Mouse (Mus musculus): ENCODE data around the gene Asprv1.

The Asprv1 gene

DNA sequence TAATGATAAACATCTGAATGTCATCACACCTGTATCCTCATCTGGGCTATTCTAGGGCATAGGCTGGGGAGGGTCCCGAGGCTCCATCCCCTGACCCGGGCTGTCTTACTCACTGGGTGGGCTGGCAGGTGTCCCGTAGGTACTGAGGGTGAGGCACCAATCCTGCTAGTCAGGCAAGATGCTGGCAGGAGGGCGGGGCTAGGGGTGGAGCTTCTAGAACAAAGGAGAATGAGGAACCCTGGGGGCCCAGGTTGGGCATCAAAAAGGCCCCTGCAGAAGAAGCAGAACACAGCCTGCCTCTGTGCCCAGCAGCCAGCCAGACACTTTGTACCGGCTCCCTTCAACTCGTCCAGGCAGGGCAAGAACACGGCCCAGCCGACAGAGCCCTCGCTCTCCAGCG, at the start of gene Asprv1:
Gene Asprv1 (plus strand): TSS at position 219 of the 400 bp plus-strand sequence.
- TF ChIP-seq GATA4 (IDR thresholded peaks at IDR 0.05; ENCODE audit: insufficient replicate concordance, low read length), result no peak

DNA sequence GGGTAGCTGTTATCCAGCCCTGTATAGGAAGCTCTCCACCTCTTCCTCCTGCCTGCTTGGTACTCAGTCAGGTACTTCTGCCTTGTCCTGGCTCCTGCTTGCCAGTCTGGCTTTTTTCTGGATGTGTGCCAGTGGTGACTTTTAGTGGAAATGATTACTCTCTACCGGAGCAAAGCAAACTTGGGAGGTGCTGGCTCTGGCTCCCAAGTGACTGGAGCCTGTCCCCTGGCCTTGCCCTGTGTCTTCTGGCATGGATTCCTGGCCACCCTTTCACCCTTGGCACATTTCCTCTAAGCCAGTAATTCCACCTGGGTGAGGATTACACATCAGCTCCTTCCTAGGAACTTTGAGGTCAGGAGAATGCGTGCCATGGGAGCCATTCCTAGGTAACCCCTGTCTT, 49.6 kb upstream of the Asprv1 start:
- TF ChIP-seq GATA4 (IDR thresholded peaks at IDR 0.05; ENCODE audit: insufficient replicate concordance, low read length), result no peak

DNA sequence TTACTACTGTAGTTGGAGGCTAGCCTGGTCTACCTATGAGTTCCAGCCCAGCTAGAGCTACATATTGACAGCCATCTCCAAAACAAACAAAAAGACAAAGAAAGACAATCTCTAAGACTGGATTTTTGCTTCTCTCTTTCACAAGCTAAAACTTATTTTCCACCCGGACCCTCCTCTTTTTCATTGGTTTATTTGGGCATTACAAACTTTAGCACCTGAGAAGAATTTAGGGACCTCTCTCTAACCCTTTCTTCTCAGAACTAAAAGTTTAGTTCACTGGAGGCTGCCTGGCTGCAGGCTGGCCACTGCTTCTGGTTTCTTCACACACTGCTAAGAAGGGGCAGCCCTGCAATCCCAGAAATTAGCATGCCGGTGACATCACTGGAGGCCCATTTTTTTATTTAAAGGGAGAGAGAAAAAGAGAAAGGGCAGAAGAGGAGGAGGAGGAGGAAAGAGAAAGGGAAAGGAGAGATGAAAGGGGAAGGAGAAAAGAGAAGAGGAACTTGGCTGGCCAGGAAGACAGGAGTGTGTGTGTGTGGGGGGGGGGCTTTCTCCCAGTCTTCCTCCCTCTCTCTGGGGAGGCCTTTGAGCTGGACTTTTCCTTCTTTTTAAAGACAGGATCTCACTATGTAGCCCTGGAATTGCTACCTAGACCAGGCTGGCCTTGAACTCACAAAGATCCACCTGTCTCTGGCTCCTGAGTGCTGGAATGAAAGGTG, 48.7 kb upstream of the Asprv1 start:
- TF ChIP-seq GATA4 (IDR thresholded peaks at IDR 0.05; ENCODE audit: insufficient replicate concordance, low read length), result no peak

DNA sequence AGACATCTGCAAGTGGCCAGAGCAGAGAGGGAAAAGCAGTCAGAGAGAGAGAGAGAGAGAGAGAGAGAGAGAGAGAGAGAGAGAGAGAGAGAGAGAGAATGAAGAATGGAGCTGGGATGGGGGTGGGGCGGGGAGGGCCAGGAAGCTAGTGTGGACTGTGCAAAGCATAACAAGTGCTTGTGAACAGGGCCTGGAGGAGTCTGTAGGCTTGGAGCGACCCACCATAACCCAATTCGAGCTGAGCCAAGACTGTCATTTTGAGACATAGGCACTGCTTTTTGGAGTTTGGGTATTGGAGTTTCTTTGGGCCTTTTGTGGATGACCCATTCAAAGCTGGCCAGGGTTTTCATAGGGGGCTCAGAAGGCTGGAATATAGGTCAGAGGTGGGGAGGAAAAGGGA, 48.0 kb upstream of the Asprv1 start:
- TF ChIP-seq GATA4 (IDR thresholded peaks at IDR 0.05; ENCODE audit: insufficient replicate concordance, low read length), result no peak

DNA sequence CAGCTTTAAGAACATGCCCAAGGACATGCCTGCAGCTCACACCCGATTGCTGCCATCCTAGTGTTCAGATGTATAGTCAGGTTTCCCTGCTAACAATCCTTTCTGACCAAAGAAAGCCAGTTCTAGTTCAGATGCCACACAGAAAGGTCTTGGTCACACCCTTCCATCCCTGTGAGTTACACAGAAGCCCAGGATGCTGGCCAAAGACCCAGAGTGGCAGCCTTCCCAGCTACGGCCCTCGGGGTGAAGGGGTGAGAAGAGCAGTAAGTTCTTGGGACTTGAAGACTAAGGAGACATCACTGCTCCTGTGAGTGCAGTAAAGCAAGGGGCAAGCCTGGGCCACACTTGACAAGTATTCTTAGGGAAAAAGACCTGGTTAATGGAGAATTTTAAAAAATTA, 44.8 kb upstream of the Asprv1 start:
- no peak for TF ChIP-seq GATA4 (IDR thresholded peaks at IDR 0.05; ENCODE audit: insufficient replicate concordance, low read length)

DNA sequence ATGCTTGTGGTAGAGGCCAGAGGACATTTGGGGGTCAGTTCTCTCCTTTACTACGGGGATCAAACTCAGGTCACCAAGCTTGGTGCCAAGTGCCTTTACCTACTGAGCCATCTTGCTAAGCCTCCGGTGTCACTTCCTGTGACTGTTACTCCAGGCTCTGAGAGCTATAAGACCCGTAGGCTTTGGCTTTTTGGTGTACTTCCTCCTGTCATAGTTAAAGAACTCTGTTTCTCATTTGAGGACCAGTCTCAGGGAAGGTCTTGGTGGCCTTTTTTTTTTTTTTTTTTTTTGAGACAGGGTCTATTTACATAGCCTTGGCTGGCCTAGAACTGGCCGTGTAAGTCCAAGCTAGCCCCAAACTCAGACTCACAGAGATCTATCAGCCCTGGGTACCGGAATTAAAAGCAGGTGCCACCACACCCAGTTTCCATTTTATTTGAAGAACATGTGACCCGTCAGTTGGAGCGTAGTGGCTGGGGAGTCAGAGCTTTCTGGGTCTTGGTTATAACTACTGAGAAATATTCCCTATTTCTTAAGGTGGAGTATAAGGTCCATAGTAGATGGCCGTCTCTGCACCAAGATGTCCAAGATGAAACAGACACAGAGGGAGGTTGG, 44.3 kb upstream of the Asprv1 start:
- no peak for TF ChIP-seq GATA4 (IDR thresholded peaks at IDR 0.05; ENCODE audit: insufficient replicate concordance, low read length)

DNA sequence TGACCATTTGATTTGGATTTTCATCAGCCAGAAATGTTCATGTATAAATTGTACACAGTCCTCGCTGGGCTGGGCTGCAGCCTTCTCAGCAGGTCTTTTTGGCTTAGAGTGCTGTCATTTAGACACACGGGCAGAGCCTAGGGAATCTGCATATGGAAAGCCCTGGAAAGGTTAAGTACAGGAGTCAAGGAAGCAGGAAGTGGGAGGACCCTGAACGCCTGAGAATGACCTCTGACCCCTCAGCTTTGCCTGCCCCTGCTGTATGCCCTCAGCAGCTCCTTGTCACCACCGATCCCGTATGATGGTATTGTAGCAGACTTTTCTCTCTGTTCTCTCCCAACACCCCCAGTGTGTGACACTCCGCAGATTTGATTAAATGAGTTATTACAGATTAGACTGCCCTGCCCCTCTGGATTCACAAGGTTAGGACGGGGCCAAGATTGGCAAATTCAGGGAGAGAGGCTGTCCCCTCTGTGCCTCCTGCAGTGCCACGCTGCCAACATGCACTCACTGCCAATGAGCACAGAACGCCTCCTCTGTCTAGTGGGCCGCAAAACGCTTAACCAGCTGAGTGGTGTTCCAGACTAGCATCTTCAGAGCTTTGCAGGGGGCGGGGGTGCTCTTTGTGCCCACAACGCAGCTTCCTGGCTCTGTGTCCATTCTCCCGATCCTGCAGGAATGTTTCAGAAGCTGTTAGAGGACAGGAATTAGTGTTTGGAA, 43.5 kb upstream of the Asprv1 start:
- no peak for TF ChIP-seq GATA4 (IDR thresholded peaks at IDR 0.05; ENCODE audit: insufficient replicate concordance, low read length)

DNA sequence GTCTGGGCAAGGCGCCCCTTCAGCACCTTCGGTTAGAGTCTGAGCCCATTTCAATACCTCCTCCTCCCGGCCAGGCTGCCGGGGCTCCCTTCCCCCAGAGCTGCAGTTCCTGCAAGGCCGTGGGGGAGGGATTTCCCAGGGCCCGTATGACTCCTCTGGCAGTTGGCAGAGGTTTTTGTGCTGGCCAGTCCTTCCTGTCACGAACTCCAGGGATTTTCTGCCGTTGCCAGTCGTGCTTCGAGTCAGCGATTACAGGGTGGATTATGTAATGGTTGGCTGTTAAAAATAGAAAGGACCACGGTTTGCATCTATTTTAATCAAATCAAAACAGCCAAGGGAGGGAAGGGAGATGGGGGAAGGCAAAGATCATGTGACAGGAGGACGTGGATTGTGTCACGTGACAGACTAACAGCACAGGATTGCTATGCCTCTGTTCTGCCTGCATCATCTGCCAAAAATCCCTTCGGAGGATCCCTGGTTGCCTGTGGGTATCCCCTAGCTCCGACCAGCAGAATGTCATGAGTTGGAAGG, 42.8 kb upstream of the Asprv1 start:
- TF ChIP-seq GATA4 (IDR thresholded peaks at IDR 0.05; ENCODE audit: insufficient replicate concordance, low read length), result peak; percentile 79

DNA sequence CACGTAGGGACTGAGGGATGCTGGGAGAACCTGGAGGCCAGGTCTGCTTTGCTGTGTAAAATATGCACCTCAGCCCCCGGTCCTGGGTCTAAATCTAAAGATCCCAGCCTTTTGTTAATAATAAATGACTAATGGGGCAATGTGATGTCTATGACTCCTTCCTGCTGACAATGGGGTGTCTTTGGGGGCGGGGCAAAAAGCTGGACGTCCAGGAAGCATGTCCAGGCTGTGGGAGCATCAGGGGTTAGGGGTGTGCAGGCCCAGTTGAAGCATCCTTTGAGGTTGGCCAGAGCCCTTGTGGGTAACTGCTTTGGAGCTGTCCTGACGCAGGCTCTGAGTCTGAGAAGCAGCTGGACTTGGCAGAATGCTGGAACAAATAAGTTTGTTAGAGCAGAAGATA, 41.9 kb upstream of the Asprv1 start:
- no peak for TF ChIP-seq GATA4 (IDR thresholded peaks at IDR 0.05; ENCODE audit: insufficient replicate concordance, low read length)

DNA sequence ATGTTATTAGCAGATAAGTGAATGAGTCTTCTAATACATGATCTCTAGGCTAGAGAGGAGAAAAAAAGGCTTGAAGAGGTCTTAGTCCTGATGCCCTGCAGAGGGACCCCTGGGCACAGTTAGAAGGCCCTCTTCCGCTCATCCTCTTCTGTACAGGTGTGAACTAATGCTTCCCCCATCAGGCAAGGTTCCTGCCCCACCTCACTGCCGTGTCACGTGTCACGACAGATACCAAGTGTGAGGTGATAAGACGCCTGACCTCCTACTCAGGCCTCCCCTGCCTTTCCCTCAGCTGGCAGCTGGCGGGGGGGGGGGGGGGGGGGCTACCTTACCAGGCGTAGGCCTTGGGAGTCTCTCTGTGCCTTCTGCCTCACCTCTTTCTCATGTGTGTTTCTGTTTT, 39.5 kb upstream of the Asprv1 start:
- no peak for TF ChIP-seq GATA4 (IDR thresholded peaks at IDR 0.05; ENCODE audit: insufficient replicate concordance, low read length)

DNA sequence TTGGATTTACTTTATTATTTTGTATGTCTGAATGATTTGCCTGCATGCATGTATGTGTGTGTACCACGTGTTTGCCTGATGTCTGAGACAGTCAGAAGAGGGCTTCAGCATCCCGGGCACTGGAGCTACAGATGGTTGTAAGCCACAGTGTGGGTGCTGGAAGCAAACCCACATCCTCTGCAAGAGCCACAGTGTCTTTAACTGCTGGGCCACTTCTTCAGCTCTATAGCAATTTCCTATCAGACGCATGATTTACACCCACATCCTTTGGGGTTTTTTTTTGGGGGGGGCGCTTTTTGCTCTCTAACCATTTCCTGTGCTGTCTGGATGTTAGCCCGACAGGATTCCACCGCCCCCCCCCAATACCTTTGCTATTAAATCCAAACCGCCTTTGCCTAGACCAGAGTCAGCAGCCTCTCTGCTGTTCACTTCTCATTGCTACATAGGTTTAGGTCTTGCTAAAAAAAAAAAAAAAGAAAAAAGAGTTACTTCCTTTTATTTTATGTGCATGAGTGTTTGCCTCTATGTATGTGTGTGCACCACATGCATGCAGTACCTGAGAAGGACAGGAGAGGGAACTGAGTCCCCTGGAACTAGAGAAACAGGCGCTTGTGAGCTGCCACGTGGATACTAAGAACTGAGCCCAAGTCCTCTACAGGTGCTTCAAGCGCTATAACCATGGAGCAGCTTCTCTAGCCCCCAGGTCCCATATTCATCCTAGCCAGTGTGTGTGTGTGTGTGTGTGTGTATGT, 34.6 kb upstream of the Asprv1 start:
- TF ChIP-seq GATA4 (IDR thresholded peaks at IDR 0.05; ENCODE audit: insufficient replicate concordance, low read length), result no peak

DNA sequence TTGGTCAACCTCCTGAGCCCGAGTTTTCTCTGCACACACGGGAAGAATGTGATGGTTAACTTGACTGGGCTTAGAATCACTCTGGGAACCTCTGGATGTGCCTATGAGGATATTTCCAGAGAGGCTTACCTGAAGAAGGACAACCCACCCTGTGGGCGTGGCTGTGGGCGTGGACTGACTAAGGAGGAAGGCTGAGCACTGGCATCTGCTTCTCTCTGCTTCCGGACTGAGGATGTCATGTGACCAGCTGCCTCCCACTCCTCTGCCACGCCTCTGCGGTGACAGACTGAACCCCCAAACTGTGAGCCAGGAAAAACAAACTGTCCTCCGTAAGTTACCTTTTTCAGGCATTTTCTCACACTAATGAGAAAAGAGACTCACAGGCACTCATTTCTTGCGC, 33.3 kb upstream of the Asprv1 start:
- no peak for TF ChIP-seq GATA4 (IDR thresholded peaks at IDR 0.05; ENCODE audit: insufficient replicate concordance, low read length)

DNA sequence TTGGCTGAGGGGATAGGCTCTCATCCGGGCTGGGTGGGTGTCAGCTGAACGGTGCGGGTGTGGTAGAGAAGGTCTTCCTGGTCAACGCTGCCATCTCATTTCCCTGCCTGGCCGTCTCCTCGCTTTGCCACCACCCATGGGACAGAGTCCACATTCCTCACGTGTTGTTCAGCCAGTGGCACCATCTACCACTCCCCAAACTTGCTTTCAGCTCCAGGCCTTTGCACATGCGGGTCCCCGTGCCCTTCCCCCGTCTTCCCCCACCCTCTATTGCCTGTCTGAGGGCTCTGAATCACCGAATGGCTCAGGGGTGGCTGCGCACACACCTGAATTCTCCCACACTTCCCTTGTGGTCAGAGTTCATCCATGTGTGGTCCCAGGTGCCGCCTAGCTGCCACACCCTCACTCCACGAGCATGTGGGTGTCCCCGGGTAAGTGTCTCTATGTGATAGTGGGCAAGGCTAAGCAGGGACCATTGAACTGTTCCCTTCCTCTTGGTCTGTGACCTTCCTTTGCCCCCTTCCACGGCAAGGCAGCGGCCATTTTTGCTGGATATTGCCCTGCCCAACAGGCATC, 32.0 kb upstream of the Asprv1 start:
- no peak for TF ChIP-seq GATA4 (IDR thresholded peaks at IDR 0.05; ENCODE audit: insufficient replicate concordance, low read length)

DNA sequence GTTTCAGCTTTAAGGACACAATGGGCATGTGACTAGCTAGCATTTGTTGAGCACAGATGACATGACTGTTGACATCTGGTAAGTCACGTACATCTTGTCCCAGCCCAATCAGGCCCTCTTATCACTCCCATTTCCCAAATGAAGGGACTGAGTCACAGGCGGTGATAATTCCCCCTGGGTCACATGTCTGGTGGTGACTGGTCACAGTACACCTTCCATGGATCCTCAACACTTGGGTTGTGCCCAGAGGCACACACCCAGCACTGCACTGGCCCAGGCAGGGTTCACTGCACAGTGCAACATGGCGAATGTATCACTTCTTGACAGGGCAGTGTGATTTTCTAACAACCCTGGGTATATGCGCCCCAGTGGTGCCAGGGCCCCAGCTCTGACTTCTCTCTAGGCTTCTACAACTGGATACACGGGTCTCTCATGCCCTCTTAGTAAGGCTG, 29.2 kb upstream of the Asprv1 start:
- no peak for TF ChIP-seq GATA4 (IDR thresholded peaks at IDR 0.05; ENCODE audit: insufficient replicate concordance, low read length)

DNA sequence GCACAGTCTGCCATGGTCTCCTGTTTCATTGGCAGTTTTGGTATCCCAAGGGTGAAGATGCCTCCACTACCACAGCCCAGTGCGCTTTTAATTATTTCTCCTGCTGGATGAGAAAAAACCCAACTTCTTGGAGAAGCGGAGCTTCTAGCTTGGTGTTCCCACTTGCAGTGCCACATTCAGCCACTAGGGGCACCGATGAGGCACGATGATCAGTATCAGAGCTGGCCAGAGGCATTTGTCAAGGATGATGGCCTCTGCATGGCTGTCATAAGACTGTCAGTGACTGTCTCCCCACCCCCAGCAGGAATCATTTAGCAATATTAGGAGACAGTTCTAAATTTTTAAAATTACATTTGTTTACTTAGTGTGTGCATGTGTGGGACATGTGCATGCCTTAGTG, 28.8 kb upstream of the Asprv1 start:
- TF ChIP-seq GATA4 (IDR thresholded peaks at IDR 0.05; ENCODE audit: insufficient replicate concordance, low read length), result no peak

Measured in liver, adult (tissue).